Mouse (Mus musculus): ENCODE measurements around the gene Dkkl1.

Gene Dkkl1

DNA sequence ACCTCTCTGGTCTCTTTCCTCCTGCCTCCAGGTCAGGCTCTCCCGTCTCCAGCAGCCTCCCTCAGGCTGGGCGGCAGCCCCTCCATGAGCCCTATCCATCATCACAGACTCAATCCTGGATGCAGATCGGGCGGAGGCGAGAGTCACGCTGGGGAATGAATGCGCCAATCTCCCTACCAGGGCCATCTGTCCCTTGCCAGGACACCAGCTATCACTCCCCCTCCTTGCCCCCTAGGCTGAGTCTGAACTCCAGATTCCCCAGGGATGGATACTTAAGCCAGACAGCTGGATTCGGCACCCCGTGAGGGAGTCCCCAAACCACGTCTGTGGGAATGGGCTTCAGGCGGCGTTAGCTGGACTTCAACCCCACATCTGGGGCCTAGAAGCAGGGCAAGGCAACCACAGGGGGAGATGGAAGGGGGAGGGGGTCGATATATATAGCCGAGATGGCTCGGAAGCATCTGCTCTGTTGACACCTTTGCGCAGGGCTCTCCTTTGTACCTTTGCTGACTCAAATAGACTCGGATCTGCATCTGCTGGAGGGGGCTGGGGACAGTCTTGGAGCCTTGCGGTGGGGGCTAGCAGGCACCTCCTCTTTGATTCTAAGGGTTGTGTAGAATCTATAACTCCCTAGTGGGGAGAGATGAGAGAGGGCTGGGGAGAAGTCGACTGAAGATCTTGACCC, 44.0 kb downstream of the Dkkl1 start:
- no peak for DNase-seq (ENCODE audit: low spot score in 2 of 2)

GRCm38 (mm10) chr7:45166950-45167401, 45.0 kb downstream of the Dkkl1 start:
- no peak for DNase-seq (ENCODE audit: low spot score in 2 of 2)

DNA sequence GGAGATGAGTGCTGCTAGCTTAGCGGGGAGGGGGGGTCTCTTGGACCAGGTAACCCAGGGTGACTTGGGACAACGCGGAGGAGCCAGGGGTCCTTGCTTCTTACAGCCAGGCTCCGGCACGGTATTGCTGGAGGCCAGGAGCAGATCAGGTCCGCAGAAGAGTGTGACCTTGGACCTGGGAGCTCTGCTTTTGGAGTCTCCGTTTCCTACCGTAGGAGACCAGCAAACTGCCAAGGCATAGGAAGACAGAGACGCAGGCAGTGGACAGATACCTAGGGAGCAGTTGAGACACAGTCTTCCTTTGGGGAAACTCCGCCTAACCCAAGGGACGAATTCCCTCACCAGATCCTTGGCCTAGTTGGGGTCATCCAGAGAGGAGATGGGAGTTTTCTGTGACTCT, 46.2 kb downstream of the Dkkl1 start:
- DNase-seq (ENCODE audit: low spot score in 2 of 2), result no peak

GRCm38 (mm10) chr7:45164833-45165232, 47.1 kb downstream of the Dkkl1 start:
- no peak for DNase-seq (ENCODE audit: low spot score in 2 of 2)

DNA sequence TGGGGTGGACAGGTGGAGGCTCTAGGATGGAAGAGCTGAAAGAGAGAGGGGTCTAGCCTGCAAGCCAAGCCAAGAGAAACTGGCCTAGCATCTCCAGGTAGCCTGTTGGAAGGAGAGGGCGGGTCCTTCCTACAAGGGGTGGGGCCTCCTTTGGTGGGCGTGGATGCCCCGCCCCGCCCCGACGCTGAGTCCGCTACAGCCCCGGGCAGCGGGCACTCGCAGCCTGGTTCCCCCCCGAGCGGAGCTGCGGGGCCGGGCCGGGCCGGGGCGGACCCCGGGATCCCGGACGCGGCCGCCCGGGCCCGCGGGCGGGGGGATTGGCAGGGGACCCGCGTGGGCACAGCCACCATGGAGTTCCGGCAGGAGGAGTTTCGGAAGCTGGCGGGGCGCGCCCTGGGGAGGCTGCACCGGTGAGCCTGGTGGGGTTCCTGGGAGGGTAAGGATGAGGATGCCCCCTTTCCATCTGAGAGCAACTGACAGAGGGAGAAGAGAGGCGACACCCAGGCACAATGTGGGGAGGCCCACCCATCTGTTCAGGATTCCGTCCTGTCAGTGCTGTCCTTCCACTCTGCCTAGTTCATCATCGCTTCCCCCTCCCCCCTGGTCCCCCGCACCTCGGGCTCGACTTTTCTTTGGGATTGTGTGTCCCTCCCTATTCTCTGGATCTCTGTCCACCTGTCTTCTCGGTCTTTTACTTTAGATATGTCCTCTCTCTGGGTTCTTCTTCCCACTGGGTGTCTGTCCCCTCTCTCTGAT, 48.0 kb downstream of the Dkkl1 start, which contains the start of gene Slc17a7:
Gene Slc17a7 (plus strand): TSS at position 215 of the 756 bp plus-strand sequence.
- no peak for DNase-seq (ENCODE audit: low spot score in 2 of 2)

DNA sequence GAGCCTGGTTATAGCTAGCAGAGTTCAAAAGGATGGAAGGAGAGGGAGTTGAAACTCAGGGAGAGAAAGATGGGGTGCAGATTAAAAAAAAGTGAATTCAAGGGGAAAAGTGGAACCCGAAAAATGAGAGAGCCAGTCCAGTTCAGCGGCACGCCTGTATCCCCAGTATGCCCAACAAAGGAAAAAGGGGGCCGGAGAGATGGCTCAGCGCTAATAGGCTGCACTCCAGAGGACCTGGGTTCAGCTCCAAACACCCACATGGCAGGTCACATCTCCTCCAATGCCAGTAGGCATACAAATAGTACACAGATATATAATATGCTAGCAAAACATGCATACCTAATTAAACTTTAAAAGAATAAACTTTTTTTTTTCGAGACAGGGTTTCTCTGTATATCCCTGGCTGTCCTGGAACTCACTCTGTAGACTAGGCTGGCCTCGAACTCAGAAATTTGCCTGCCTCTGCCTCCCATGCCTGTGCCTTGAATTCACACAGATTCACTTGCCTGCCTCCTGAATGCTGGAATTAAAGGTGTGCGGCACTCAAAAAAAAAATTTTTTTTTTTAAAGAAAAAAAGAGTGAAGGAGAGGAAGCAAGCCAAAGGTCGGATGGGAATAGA, 48.8 kb downstream of the Dkkl1 start:
- no peak for DNase-seq (ENCODE audit: low spot score in 2 of 2)

DNA sequence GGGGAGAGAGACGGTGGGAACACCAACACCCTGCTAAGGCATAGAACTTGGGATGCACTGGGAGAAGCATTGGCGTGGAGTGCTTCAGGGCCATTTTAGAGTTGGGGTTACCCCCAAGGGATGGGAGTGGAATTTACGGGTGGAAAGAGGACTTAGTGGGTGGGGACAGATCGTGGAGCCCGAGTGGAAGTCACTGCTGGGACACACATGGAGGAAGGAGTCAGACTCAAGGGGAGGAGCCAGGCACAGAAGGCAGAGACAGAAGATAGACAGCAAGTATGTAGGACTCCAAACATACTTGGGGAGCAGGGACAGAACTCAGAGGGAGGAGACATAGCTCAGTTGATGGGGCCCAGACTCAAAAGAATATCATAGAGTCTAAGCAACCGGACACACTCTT, 49.4 kb downstream of the Dkkl1 start:
- DNase-seq (ENCODE audit: low spot score in 2 of 2), result no peak

DNA sequence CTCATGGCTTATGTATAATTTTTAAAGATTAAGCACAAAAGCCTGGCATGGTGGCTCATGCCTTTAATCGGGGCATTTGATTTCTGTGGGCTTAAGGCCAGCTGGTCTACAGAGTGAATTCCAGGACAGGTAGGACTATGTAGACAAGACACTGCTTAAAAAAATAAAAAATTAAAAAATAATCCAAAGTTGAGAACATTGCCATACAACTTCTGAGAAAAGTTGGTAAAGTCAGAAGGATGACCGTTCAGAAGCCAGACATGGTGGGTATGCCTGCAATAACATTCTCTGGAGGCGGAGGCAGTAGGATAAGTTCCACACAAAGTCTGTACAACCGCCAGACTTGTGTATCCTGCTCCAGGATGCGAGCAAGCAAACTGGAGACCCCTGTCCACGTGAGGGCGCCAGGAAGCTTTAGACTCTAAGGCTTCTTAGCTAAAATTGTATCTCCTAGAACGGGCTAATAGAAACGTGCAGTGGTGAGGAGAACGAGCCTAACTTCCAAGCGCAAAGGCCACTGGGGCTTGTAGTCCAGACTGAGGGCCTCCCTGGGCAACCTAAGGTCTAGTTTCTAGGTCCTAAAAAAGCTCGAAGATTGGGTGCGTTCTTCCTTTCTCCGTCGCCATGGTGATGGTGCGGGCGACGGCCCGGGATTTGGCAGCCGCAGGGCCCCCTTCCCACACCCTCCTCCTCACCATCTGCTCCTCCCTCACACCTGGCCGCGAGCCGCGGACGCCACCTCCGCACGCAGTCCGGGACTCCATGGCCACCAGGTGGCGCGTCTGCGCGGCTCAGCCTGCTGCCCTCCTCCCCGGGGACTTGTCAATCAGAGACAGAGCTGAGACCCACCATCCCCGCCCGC, 50.1 kb downstream of the Dkkl1 start:
- DNase-seq (ENCODE audit: low spot score in 2 of 2), result peak; percentile 74 to 87

GRCm38 (mm10) chr7:45160866-45161265, 51.1 kb downstream of the Dkkl1 start:
- DNase-seq (ENCODE audit: low spot score in 2 of 2), result no peak

DNA sequence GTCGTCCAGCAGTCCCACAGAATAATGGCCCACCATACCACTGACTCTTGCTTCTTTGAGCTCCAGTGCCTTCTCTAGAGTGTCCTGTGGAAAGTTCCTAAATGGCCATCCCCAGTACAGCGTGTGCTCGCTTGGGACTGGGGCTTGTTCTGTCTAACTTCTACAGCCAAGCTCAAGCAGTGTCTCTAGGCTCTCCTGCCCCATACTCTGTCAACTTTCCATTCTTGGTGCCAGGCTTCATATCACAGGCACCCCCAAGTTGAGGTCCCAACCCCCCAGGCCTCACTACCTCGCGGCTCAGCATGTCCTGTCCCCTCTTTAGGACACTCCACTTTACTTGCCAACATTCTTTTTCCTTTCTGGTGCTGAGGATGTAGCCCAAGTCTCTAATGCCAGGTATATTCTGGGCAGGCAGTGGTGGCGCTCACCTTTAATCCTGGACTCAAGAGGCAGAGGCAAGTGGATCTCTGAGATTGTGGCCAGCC, 51.6 kb downstream of the Dkkl1 start:
- DNase-seq (ENCODE audit: low spot score in 2 of 2), result no peak

DNA sequence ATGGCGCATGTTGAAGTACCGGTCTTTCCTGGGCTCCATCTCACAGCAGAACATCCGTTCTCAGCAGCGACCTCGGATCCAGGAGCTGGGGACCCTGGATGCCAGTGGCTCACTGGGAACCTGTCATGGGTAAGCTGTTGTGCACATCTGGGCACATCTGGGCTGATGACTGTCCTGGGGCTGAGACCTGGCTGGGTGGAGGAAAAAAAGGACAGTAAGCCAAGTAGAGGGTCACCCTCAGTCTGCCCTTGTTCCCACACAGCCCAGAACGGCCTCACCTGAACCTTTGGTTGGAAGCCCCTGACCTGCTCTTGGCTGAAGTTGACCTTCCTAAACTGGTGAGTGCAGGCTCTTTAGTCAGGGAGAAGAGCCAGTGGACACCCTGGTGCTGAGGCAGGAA, 53.0 kb downstream of the Dkkl1 start:
- no peak for DNase-seq (ENCODE audit: low spot score in 2 of 2)

Measured in natural killer cell, adult 2 months (primary cell).